Mouse (Mus musculus): ENCODE data around the gene Pip5k1b.
"Not testable (repeated sequence)": the region's sequence is repeated elsewhere in the genome, so short reads cannot be mapped to it uniquely, and the experiment has no call there.

Gene Pip5k1b

GRCm38 (mm10) chr19:24555466-24555903 lies at the start of gene Pip5k1b:
Gene Pip5k1b (minus strand): TSS chr19:24555872.
- peak; percentile 13 to 25 for DNase-seq (ENCODE audit: low spot score in 2 of 2)

GRCm38 (mm10) chr19:24604105-24604504 lies 48.4 kb upstream of the Pip5k1b start:
- DNase-seq (ENCODE audit: low spot score in 2 of 2) = no peak

- no peak for DNase-seq (ENCODE audit: low spot score in 2 of 2)
Measured at GRCm38 (mm10) chr19:24603431-24603830, 47.8 kb upstream of the Pip5k1b start.

- DNase-seq (ENCODE audit: low spot score in 2 of 2) = no peak
Measured at GRCm38 (mm10) chr19:24586726-24587125, 31.1 kb upstream of the Pip5k1b start.

- DNase-seq (ENCODE audit: low spot score in 2 of 2) = no peak
Measured at GRCm38 (mm10) chr19:24585171-24585570, 29.5 kb upstream of the Pip5k1b start.

- no peak for DNase-seq (ENCODE audit: low spot score in 2 of 2)
Measured at GRCm38 (mm10) chr19:24583956-24584355, 28.3 kb upstream of the Pip5k1b start.

GRCm38 (mm10) chr19:24576125-24576524 lies 20.5 kb upstream of the Pip5k1b start:
- DNase-seq (ENCODE audit: low spot score in 2 of 2) = no peak

- no peak for DNase-seq (ENCODE audit: low spot score in 2 of 2)
Measured at GRCm38 (mm10) chr19:24571756-24572181, 16.1 kb upstream of the Pip5k1b start.

- DNase-seq (ENCODE audit: low spot score in 2 of 2) = no peak
Measured at GRCm38 (mm10) chr19:24570969-24571368, 15.3 kb upstream of the Pip5k1b start.

GRCm38 (mm10) chr19:24557456-24557855 lies 1.8 kb upstream of the Pip5k1b start:
- DNase-seq (ENCODE audit: low spot score in 2 of 2) = peak in 1 of 2 experiments; percentile 8

- DNase-seq (ENCODE audit: low spot score in 2 of 2) = no peak
Measured at GRCm38 (mm10) chr19:24556585-24556966, 904 bp upstream of the Pip5k1b start.

GRCm38 (mm10) chr19:24555904-24556584 lies 372 bp upstream of the Pip5k1b start:
- DNase-seq (ENCODE audit: low spot score in 2 of 2) = peak; percentile 9 to 40

- DNase-seq (ENCODE audit: low spot score in 2 of 2) = no peak
Measured at GRCm38 (mm10) chr19:24554911-24555465, 684 bp downstream of the Pip5k1b start.

- no peak for DNase-seq (ENCODE audit: low spot score in 2 of 2)
Measured at GRCm38 (mm10) chr19:24554425-24554824, 1.2 kb downstream of the Pip5k1b start.

GRCm38 (mm10) chr19:24553291-24554075 lies 2.2 kb downstream of the Pip5k1b start:
- DNase-seq (ENCODE audit: low spot score in 2 of 2) = no peak

- not testable (repeated sequence) for DNase-seq (ENCODE audit: low spot score in 2 of 2)
Measured at GRCm38 (mm10) chr19:24552641-24553040, 3.0 kb downstream of the Pip5k1b start.

GRCm38 (mm10) chr19:24551196-24551954 lies 4.3 kb downstream of the Pip5k1b start:
- no peak for DNase-seq (ENCODE audit: low spot score in 2 of 2)

- no peak for DNase-seq (ENCODE audit: low spot score in 2 of 2)
Measured at GRCm38 (mm10) chr19:24550778-24551177, 4.9 kb downstream of the Pip5k1b start.

- DNase-seq (ENCODE audit: low spot score in 2 of 2) = no peak
Measured at GRCm38 (mm10) chr19:24550016-24550415, 5.7 kb downstream of the Pip5k1b start.

GRCm38 (mm10) chr19:24548337-24548736 lies 7.3 kb downstream of the Pip5k1b start:
- DNase-seq (ENCODE audit: low spot score in 2 of 2) = no peak

- DNase-seq (ENCODE audit: low spot score in 2 of 2) = no peak
Measured at GRCm38 (mm10) chr19:24546153-24546552, 9.5 kb downstream of the Pip5k1b start.

Data from frontal cortex, postnatal 14 days (tissue).